Mouse (Mus musculus) embryonic facial prominence, embryonic 14.5 days (tissue): ENCODE data around the gene Pou2f1. TPM values are rescaled to one million over a fixed set of nuclear protein-coding genes. Genes with fewer than 3 reads are reported as not detected.

ENCODE experiments used
- ATAC-seq: fragments of 200-750 bp; cut with Nextera tagmentation; 2 replicates; pipeline ENCODE4 v1.8.0; 2017; ENCODE audit warnings: low read depth, moderate number of reproducible peaks, moderate TSS enrichment
- DNase-seq: peaks from one replicate; pipeline ENCODE4 v3.0.0-alpha.2; 2015; ENCODE audit warnings: low spot score
- H3K27ac ChIP-seq: fragments of 300-500 bp; sonication (generic); replicated peaks from 2 replicates; pipeline ENCODE4 v1.5.1; 2014; ENCODE audit warnings: low read depth, mild to moderate bottlenecking, low read length, moderate library complexity
- H3K27me3 ChIP-seq: fragments of 300-500 bp; sonication (generic); replicated peaks from 2 replicates; pipeline ENCODE4 v1.6.1; 2014; ENCODE audit warnings: low read length; ENCODE audit not compliant: control insufficient read depth, insufficient read depth
- H3K36me3 ChIP-seq: fragments of 300-500 bp; sonication (generic); 2 replicates; pipeline ENCODE4 v1.6.1; 2014; ENCODE audit warnings: low read length, mixed read lengths; ENCODE audit not compliant: control insufficient read depth, insufficient read depth
- H3K4me1 ChIP-seq: fragments of 300-500 bp; sonication (generic); 2 replicates; pipeline ENCODE4 v1.6.1; 2014; ENCODE audit warnings: antibody characterized with exemption, low read length; ENCODE audit not compliant: control insufficient read depth, insufficient read depth
- H3K4me2 ChIP-seq: fragments of 300-500 bp; sonication (generic); 2 replicates; pipeline ENCODE4 v1.6.1; 2014; ENCODE audit warnings: low read depth, mild to moderate bottlenecking, low read length, moderate library complexity, mixed read lengths
- H3K4me3 ChIP-seq: fragments of 300-500 bp; sonication (generic); 2 replicates; pipeline ENCODE4 v1.5.1; 2014; ENCODE audit warnings: low read depth, mild to moderate bottlenecking, low read length
- H3K9ac ChIP-seq: fragments of 300-500 bp; sonication (generic); 2 replicates; pipeline ENCODE4 v1.6.1; 2014; ENCODE audit warnings: low read depth, mild to moderate bottlenecking, low read length, moderate library complexity, mixed read lengths
- H3K9me3 ChIP-seq: fragments of 300-500 bp; sonication (generic); 2 replicates; pipeline ENCODE4 v1.6.1; 2016; ENCODE audit warnings: low read length; ENCODE audit not compliant: control insufficient read depth
- WGBS: fragments of 180-500 bp; shearing (Covaris S2); extraction: QIAGEN DNeasy Blood & Tissue Kit; methylation state at CpG from one replicate; pipeline ENCODE4 v1.1.7; 2014; 5-methylcytosine and 5-hydroxymethylcytosine counted together
- polyA plus RNA-seq: library from polyadenylated mRNA; unstranded; fragments of >200 nt; fragmentation: Nextera tagmentation; extraction: Ambion mirVana; gene quantifications from 2 replicates; pipeline ENCODE4 v1.2.1, GENCODE M21; 2014

Pou2f1 gene
- polyA plus RNA-seq, 1 experiment from 2014 or later = 13.6 TPM

GRCm38 (mm10) chr1:166041501-166041900, 39.0 kb upstream of the Pou2f1 start:
- 30% methylated on average over 1 of the region's 1 CpGs for WGBS
- Histone ChIP-seq H3K36me3 (no peaks in the 10 kb centered on the region), H3K4me3 (no peak overlapping the region), H3K4me1 (peaks cover 10% of the 10 kb centered on the region), H3K9me3 (no peaks in the 10 kb centered on the region), H3K27me3 (0 out of 2 replicates have a peak, but pooled peaks cover 2% of the 10 kb centered on the region), H3K9ac (no peak overlapping the region), H3K4me2 (no peak overlapping the region), H3K27ac (no peak overlapping the region)
- DNase-seq (no peak), ATAC-seq (no peak)

GRCm38 (mm10) chr1:166038731-166039332, 36.4 kb upstream of the Pou2f1 start:
- no peaks in the 10 kb centered on the region for H3K4me1 ChIP-seq
- no peak overlapping the region for H3K4me2 ChIP-seq
- H3K9me3 ChIP-seq = no peaks in the 10 kb centered on the region
- DNase-seq (no peak), ATAC-seq (no peak)
- H3K4me3 ChIP-seq = no peak overlapping the region
- WGBS = 87% methylated on average over 2 of the region's 2 CpGs
- no peak overlapping the region for H3K9ac ChIP-seq
- H3K36me3 ChIP-seq = no peaks in the 10 kb centered on the region
- H3K27ac ChIP-seq = no peak overlapping the region
- H3K27me3 ChIP-seq = no peaks in the 10 kb centered on the region

GRCm38 (mm10) chr1:166035045-166035444, 32.6 kb upstream of the Pou2f1 start:
- H3K9me3 ChIP-seq = no peaks in the 10 kb centered on the region
- H3K9ac ChIP-seq = no peak overlapping the region
- H3K4me1 ChIP-seq = no peaks in the 10 kb centered on the region
- H3K4me3 ChIP-seq = no peak overlapping the region
- no peaks in the 10 kb centered on the region for H3K36me3 ChIP-seq
- 31% methylated on average over 5 of the region's 5 CpGs for WGBS
- H3K27ac ChIP-seq = no peak overlapping the region
- ATAC-seq = peak; percentile 63; the same call in 1 of the 2 replicates
- no peak for DNase-seq
- H3K27me3 ChIP-seq = no peaks in the 10 kb centered on the region
- H3K4me2 ChIP-seq = no peak overlapping the region

GRCm38 (mm10) chr1:166031673-166032547, 29.4 kb upstream of the Pou2f1 start:
- H3K27me3 ChIP-seq = no peaks in the 10 kb centered on the region
- no peak for ATAC-seq
- no peak overlapping the region for H3K27ac ChIP-seq

GRCm38 (mm10) chr1:166023981-166024380, 21.5 kb upstream of the Pou2f1 start:
- Histone ChIP-seq H3K36me3 (no peaks in the 10 kb centered on the region), H3K27ac (no peak overlapping the region), H3K27me3 (no peaks in the 10 kb centered on the region), H3K9ac (no peak overlapping the region), H3K4me2 (no peak overlapping the region), H3K9me3 (no peaks in the 10 kb centered on the region), H3K4me1 (no peaks in the 10 kb centered on the region), H3K4me3 (no peak overlapping the region)
- DNase-seq (no peak), ATAC-seq (no peak)
- 44% methylated on average over 4 of the region's 4 CpGs for WGBS

More at GRCm38 (mm10) chr1:166031673-166032547, 29.4 kb upstream of the Pou2f1 start:
- Histone ChIP-seq H3K4me1 (no peaks in the 10 kb centered on the region), H3K9me3 (no peaks in the 10 kb centered on the region), H3K4me2 (no peak overlapping the region), H3K4me3 (no peak overlapping the region), H3K36me3 (no peaks in the 10 kb centered on the region), H3K9ac (no peak overlapping the region)
- DNase-seq = no peak
- WGBS = 56% methylated on average over 7 of the region's 7 CpGs

GRCm38 (mm10) chr1:166017203-166017602, 14.7 kb upstream of the Pou2f1 start:
- H3K4me1 ChIP-seq = no peaks in the 10 kb centered on the region
- no peak for ATAC-seq

GRCm38 (mm10) chr1:166016306-166016705, 13.8 kb upstream of the Pou2f1 start:
- ATAC-seq = no peak
- H3K36me3 ChIP-seq = no peaks in the 10 kb centered on the region
- WGBS = 54% methylated on average over 4 of the region's 4 CpGs

More at GRCm38 (mm10) chr1:166017203-166017602, 14.7 kb upstream of the Pou2f1 start:
- H3K36me3 ChIP-seq = no peaks in the 10 kb centered on the region
- no peak overlapping the region for H3K9ac ChIP-seq
- H3K4me3 ChIP-seq = no peak overlapping the region
- H3K27ac ChIP-seq = no peak overlapping the region
- no peak for DNase-seq
- H3K27me3 ChIP-seq = no peaks in the 10 kb centered on the region
- WGBS = 81% methylated on average over 4 of the region's 4 CpGs
- no peak overlapping the region for H3K4me2 ChIP-seq
- no peaks in the 10 kb centered on the region for H3K9me3 ChIP-seq

GRCm38 (mm10) chr1:166014530-166014929, 12.1 kb upstream of the Pou2f1 start:
- ATAC-seq = peak; percentile 62; the same call in 1 of the 2 replicates
- DNase-seq = no peak
- no peak overlapping the region for H3K27ac ChIP-seq
- no peak overlapping the region for H3K9ac ChIP-seq
- no peaks in the 10 kb centered on the region for H3K4me1 ChIP-seq
- 53% methylated on average over 5 of the region's 5 CpGs for WGBS
- no peaks in the 10 kb centered on the region for H3K36me3 ChIP-seq
- H3K9me3 ChIP-seq = no peaks in the 10 kb centered on the region
- H3K4me3 ChIP-seq = no peak overlapping the region
- H3K27me3 ChIP-seq = no peaks in the 10 kb centered on the region
- no peak overlapping the region for H3K4me2 ChIP-seq

More at GRCm38 (mm10) chr1:166016306-166016705, 13.8 kb upstream of the Pou2f1 start:
- H3K4me3 ChIP-seq = no peak overlapping the region
- H3K9ac ChIP-seq = no peak overlapping the region
- DNase-seq = no peak
- no peaks in the 10 kb centered on the region for H3K4me1 ChIP-seq
- no peaks in the 10 kb centered on the region for H3K9me3 ChIP-seq
- no peak overlapping the region for H3K27ac ChIP-seq
- no peaks in the 10 kb centered on the region for H3K27me3 ChIP-seq
- no peak overlapping the region for H3K4me2 ChIP-seq
